Mouse (Mus musculus) hindbrain, postnatal 0 days (tissue): ENCODE data around the gene AB124611. TPM values are rescaled to one million over a fixed set of nuclear protein-coding genes. Genes with fewer than 3 reads are reported as not detected.
"Not testable (repeated sequence)": the region's sequence is repeated elsewhere in the genome, so short reads cannot be mapped to it uniquely, and the experiment has no call there.

ENCODE experiments used
- ATAC-seq: fragments of 200-750 bp; cut with Nextera tagmentation; 2 replicates; pipeline ENCODE4 v1.8.0; 2017; ENCODE audit warnings: mild to moderate bottlenecking, moderate TSS enrichment, moderate library complexity
- DNase-seq: peaks from one replicate; pipeline ENCODE4 v3.0.0-alpha.2; 2015; ENCODE audit warnings: low spot score
- H3K27ac ChIP-seq: fragments of 300-500 bp; sonication (generic); 2 replicates; pipeline ENCODE4 v1.5.1; 2014; ENCODE audit warnings: mild to moderate bottlenecking
- H3K27me3 ChIP-seq: fragments of 300-500 bp; sonication (generic); 2 replicates; pipeline ENCODE4 v1.6.1; 2014; ENCODE audit warnings: low read length, mixed read lengths; ENCODE audit not compliant: insufficient read depth
- H3K36me3 ChIP-seq: fragments of 300-500 bp; sonication (generic); 2 replicates; pipeline ENCODE4 v1.6.1; 2014; ENCODE audit warnings: low read length, mixed read lengths; ENCODE audit not compliant: insufficient read depth
- H3K4me1 ChIP-seq: fragments of 300-500 bp; sonication (generic); 2 replicates; pipeline ENCODE4 v1.6.1; 2014; ENCODE audit warnings: antibody characterized with exemption, low read length, mixed read lengths; ENCODE audit not compliant: insufficient read depth
- H3K4me2 ChIP-seq: fragments of 300-500 bp; sonication (generic); 2 replicates; pipeline ENCODE4 v1.6.1; 2014; ENCODE audit warnings: low read depth, mild to moderate bottlenecking, low read length, moderate library complexity, mixed read lengths
- H3K4me3 ChIP-seq: fragments of 300-500 bp; sonication (generic); 2 replicates; pipeline ENCODE4 v1.5.1; 2014; ENCODE audit warnings: low read length
- H3K9ac ChIP-seq: fragments of 300-500 bp; sonication (generic); replicated peaks from 2 replicates; pipeline ENCODE4 v1.6.1; 2014; ENCODE audit warnings: mild to moderate bottlenecking, low read length, moderate library complexity, mixed read lengths
- H3K9me3 ChIP-seq: fragments of 300-500 bp; sonication (generic); 2 replicates; pipeline ENCODE4 v1.6.1; 2016; ENCODE audit warnings: low read length, mixed read lengths
- CTCF ChIP-seq: IDR thresholded peaks from 2 replicates; pipeline ENCODE4 v1.5.1; 2016; ENCODE audit warnings: antibody characterized with exemption, control low read depth, low read depth
- WGBS: fragments of 180-500 bp; shearing (Covaris S2); extraction: QIAGEN DNeasy Blood & Tissue Kit; methylation state at CpG from one replicate; pipeline ENCODE4 v1.1.7; 2014; 5-methylcytosine and 5-hydroxymethylcytosine counted together
- polyA plus RNA-seq: library from polyadenylated mRNA; unstranded; fragments of >200 nt; fragmentation: Nextera tagmentation; extraction: Ambion mirVana; gene quantifications from 2 replicates; pipeline ENCODE4 v1.2.1, GENCODE M21; 2015
- total RNA-seq: library from RNA; depleted of rRNA; stranded (reverse); fragments of >200 nt; gene quantifications from 2 replicates; pipeline ENCODE4 v1.2.3, GENCODE M21; 2014

Gene AB124611
- total and polyA plus RNA-seq, 2 experiments from 2014 or later, result 1.2 to 2.2 TPM

DNA sequence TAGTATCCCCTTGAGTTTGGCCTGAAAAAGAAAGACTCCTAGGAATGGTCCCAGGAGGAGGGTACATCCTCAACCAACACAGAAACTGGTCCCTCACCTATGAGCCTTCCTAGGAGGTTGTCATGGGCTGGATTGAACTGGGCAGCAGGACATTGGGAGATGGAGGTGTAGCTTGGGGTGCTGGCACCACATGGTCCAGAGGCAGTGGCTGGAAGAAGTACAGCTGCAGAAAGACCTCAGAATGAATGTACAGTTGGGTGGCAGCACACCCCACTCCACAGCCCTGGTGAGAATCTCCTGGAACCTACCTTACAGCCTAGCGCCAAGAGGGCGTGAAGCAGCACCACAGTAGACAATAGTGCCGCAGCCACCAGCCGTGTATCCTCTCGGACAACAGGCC, 63.6 kb downstream of the AB124611 start:
- H3K4me3 ChIP-seq, result no peak overlapping the region
- H3K36me3 ChIP-seq, result peaks cover 49% of the 10 kb centered on the region
- peaks cover 5% of the 10 kb centered on the region; the same call in 1 of the 2 replicates for H3K4me1 ChIP-seq
- no peaks in the 10 kb centered on the region for H3K9me3 ChIP-seq
- TF ChIP-seq CTCF, result no peak
- H3K9ac ChIP-seq, result no peak overlapping the region
- no peak overlapping the region for H3K27ac ChIP-seq
- H3K4me2 ChIP-seq, result no peak overlapping the region
- WGBS, result 86% methylated on average over 5 of the region's 5 CpGs
- DNase-seq (no peak), ATAC-seq (no peak)
- H3K27me3 ChIP-seq, result no peaks in the 10 kb centered on the region

DNA sequence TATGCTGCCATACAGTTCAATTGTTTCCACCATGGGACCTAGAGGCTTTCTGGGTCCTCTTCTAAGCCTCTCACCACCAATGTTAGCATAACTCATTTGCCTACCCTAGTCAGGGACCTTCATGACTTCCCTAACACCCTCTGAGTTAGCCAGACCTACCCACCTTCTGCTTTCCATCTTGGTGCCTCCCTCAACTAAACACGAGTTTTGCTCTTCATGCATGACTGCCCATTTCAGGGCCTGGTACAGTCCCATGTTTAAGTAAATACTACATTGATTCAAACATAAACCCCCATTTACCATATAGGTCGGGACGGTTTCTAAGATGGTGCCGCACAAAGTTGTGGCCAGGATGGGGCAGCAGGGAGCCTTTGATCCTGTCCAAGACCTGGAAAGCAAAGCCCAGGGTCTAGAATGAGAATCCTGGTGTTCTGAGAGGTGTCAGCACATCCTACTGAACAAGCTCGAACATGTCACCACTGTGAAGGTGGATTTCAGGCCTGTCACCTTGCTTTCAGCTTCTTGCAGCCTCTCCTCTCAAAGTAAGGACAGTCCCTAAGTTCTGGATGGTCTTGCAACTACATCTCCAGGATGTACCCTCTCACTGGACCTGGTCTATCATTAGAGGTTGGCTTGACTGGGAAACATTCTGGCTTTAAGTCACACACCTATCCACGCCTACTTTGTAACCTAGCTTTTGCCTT, 65.3 kb downstream of the AB124611 start:
- ATAC-seq (no peak), DNase-seq (no peak)
- Histone ChIP-seq H3K36me3 (peaks cover 39% of the 10 kb centered on the region), H3K4me1 (peaks cover 5% of the 10 kb centered on the region; the same call in 1 of the 2 replicates), H3K4me3 (no peak overlapping the region), H3K4me2 (peak overlapping the region; percentile 81; the same call in 1 of the 2 replicates), H3K27ac (no peak overlapping the region), H3K9me3 (no peaks in the 10 kb centered on the region), H3K27me3 (no peaks in the 10 kb centered on the region), H3K9ac (no peak overlapping the region)
- TF ChIP-seq CTCF, result no peak
- 81% methylated on average over 6 of the region's 6 CpGs for WGBS

DNA sequence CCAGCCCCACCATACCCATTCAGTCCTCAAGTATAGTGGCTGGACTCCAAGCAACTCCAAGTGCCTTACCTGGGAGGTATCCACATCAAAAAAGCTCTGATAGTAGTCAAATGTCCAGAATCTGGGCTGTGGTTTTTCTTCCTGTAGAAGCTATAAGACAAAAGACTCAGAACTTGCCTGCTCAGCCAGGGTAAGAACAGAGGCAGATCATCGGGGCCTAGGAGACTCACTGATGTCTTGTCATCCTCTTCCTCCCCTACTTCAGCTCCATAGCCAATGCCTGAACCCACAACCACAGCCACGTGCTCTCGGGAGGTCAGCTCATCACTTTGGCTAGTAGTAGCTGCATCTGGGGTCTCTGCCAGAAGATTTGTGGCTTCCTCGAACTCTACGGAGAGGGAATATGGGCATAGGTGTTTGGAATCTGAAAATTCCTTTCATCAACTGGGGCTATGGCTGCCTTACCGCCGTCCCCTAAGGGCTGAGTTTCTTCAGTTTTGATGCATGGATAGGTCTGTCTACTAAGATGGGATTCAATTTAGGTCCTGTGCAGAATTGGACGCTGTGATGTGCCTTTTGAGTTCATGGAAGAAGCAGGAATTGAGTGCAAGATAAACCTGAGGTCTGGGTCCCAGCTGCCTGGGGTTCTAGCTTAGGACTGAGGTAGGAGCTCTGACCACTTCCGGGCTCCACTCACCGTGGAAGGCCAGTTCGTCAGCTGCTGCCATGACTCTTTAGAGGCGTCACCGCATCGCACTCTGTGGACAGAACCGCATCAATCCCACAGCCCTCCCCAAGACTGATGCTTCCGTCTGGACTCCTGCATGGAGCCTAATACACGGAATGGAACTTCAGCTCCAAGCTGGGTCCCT, 66.1 kb downstream of the AB124611 start:
- Histone ChIP-seq H3K9ac (peak overlapping the region; percentile 91), H3K4me1 (peaks cover 5% of the 10 kb centered on the region; the same call in 1 of the 2 replicates), H3K36me3 (peaks cover 31% of the 10 kb centered on the region), H3K4me2 (peak overlapping the region; percentile 81), H3K4me3 (peak overlapping the region; percentile 64), H3K27ac (peak overlapping the region; percentile 84), H3K27me3 (no peaks in the 10 kb centered on the region), H3K9me3 (no peaks in the 10 kb centered on the region)
- WGBS, result 23% methylated on average over 17 of the region's 17 CpGs
- TF ChIP-seq CTCF, result no peak
- ATAC-seq (peak; percentile 81), DNase-seq (no peak)

DNA sequence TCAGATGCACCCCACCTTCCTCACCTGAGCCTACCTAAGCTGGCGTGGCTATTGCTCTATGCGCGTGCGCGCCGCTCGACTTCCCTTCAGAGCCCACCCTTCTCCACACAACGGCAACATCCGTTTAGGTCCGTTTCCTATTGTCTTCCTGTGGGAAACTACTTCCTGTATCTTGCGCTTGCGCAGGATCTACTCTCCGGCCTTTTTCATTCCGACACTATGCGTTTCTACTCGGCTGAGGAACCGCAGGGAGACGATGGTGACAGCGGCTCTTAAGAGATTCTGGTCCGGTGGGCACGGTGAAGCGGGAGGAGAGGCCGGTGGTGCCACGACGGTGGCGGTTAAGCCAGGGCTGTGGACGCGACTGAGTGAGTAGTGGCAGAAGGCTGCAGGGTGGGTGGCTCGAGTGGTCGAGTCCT, 66.7 kb downstream of the AB124611 start, which contains the start of the genes Timm29 and Yipf2:
Gene Timm29, plus strand, starts transcription at position 20 of the 419 bp plus-strand sequence.
Gene Yipf2, minus strand, starts transcription at position 126 of the 419 bp plus-strand sequence.
- Histone ChIP-seq H3K36me3 (peaks cover 25% of the 10 kb centered on the region), H3K9me3 (no peaks in the 10 kb centered on the region), H3K27me3 (no peaks in the 10 kb centered on the region), H3K4me2 (peak within 1 kb of the TSS; percentile 81), H3K4me3 (peak within 1 kb of the TSS; percentile 64), H3K27ac (peak within 1 kb of the TSS; percentile 84), H3K9ac (peak within 1 kb of the TSS; percentile 91), H3K4me1 (peaks cover 5% of the 10 kb centered on the region; the same call in 1 of the 2 replicates)
- TF ChIP-seq CTCF, result 0 out of 2 replicates have a peak, but pooled peaks have one; percentile 1
- 2% methylated on average over 30 of the region's 30 CpGs for WGBS
- peak; percentile 98 for DNase-seq
- ATAC-seq, result peak; percentile 92

DNA sequence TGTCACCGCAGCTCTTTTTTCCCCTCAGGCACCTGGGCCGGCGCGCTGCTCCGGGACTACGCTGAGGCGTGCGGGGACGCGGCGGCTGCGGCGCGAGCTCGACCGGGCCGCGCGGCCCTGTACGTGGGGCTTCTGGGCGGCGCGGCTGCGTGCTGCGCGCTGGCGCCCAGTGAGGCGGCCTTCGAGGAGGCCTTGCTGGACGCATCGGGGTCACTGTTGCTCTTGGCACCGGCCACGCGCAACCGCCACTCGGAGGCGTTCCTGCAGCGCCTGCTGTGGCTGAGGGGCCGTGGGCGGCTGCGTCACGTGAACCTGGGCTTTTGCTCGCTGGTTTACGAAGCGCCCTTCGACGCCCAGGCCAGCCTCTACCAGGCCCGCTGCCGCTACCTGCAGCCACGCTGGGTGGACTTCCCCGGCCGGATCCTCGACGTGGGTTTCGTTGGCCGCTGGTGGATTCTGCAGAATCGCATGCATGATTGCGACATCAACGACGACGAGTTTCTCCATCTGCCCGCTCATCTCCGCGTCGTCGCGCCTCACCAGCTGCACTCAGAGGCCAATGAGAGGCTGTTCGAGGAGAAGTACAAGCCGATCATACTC, 67.2 kb downstream of the AB124611 start:
- Histone ChIP-seq H3K27me3 (no peaks in the 10 kb centered on the region), H3K9ac (peak overlapping the region; percentile 91), H3K4me1 (peaks cover 5% of the 10 kb centered on the region; the same call in 1 of the 2 replicates), H3K4me3 (peak overlapping the region; percentile 64), H3K36me3 (peaks cover 20% of the 10 kb centered on the region), H3K9me3 (no peaks in the 10 kb centered on the region), H3K27ac (peak overlapping the region; percentile 84), H3K4me2 (peak overlapping the region; percentile 81)
- DNase-seq (peak; percentile 67), ATAC-seq (peak; percentile 64)
- 1% methylated on average over 59 of the region's 69 CpGs for WGBS
- 0 out of 2 replicates have a peak, but pooled peaks have one; percentile 1 for TF ChIP-seq CTCF

DNA sequence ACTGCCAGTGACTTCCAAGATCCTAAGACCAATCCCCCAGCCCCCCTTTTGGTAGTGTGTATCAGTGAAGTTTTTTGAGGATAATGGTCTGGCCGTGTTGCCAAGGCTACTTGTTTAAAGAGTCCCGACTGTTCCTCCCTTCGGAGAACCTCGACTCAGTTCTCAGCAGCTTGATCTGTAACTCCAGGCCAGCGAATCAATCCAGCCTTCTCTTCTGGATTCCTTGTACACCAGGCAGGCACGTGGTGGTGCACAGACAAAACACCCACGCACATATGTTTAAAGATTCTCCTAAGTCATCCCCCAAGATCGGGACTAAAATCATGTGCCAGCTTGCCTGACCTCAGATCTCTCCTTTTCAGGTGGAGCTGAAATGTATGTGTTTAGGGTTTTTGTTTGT, 68.4 kb downstream of the AB124611 start:
- H3K27me3 ChIP-seq, H3K4me1 ChIP-seq, H3K4me3 ChIP-seq, H3K9ac ChIP-seq, H3K27ac ChIP-seq, H3K9me3 ChIP-seq, ATAC-seq, DNase-seq: not testable (repeated sequence)
- Histone ChIP-seq H3K4me2 (peak overlapping the region; percentile 81), H3K36me3 (peaks cover 11% of the 10 kb centered on the region; the same call in 1 of the 2 replicates)
- WGBS, result 87% methylated on average over 8 of the region's 8 CpGs
